Mouse (Mus musculus): Measurements from ENCODE around the gene Tmem39b.

DNA sequence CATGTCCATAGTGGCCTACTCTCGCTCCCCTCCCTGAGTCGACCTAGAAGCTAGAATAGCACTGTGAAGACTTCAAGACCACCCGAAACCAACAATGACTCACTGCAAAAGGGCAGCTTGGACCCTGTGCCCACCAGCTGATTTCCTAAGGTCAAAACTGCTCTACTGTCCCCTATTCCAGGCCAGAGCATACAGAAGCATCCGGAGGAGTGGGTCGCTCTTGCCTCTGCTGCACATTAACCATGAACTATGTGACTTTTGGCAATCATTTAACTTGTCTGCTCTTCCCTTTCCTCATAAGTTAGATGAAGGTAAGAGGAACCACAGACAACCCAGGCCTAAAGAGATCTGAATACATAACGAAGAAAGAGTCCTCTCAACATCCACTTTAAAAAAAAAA lies 12.1 kb downstream of the Tmem39b start:
- TF ChIP-seq EP300 (IDR thresholded peaks at IDR 0.05; ENCODE audit: low read depth) (no peak), CTCF (IDR thresholded peaks at IDR 0.05; ENCODE audit: low read depth) (no peak)

All from liver, postnatal 0 days (tissue).